In the genomic region with DNA sequence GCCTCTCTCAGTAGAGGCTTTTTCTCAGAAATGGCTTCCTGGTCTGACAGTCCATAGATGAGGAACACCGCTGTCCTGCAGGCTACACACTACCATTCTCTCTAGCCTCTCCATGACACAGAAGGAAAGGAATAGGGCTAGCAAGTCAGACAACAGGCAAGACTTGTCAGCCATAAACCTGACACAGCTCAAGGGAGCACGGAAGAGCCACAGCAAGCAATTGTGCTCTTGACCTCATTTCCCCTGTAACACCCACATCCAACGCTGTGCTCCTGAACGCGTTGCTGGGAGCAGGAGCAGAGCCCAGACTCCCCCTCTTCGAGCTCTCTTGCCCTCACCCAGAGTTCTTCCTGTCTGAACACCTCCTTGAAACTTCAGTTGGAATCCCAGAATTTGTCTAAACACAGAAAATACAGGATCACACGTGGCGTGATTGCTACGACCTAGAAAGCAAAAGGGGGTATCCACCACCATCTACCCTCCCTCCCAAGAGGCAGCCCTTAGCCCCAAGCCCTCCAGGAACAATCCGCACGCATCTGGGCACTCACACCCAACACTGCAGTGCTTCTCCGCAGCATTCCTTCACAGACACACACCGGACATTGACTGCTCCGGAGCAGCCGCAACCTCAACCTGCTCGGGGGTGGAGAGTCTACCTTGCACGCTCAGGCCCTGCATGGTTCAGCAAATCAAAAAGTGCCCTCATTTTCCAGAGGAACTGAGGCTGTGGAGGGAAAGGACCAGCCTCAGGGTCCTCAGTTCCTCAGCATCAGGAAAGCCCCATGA, we compare ENCODE assay signal across 13 mouse cellular contexts. TPM values are rescaled to one million over a fixed set of nuclear protein-coding genes. Genes with fewer than 3 reads are reported as not detected.
A peak's percentile ranks its signal among the peaks of the same experiment; 100 is the strongest.
DNase-seq lines count a peak whose midpoint lies in the region; ATAC-seq lines count a peak whose summit lies in the region.
"Had no signal": no experiment of that assay in that cellular context is flagged by ENCODE, and none has a peak within 500 bp of the region (broad histone marks: within the 10 kb centered on the region; RNA-seq: fewer than 3 reads in every experiment).

No protein-coding gene starts in this region.

- 23% methylated on average over 17 of the region's 17 CpGs for WGBS in forebrain, embryonic 14.5 days
- 15% methylated on average over 17 of the region's 17 CpGs for WGBS in neural tube, embryonic 15.5 days

- peak overlapping the region; percentile 97 for H3K27ac ChIP-seq in forebrain, embryonic 14.5 days (ENCODE audit: low read depth, low read length)
- peak overlapping the region; percentile 98 for H3K27ac ChIP-seq in neural tube, embryonic 15.5 days (replicated peaks)
- H3K27ac ChIP-seq: embryonic facial prominence, embryonic 10.5 days; heart, embryonic 15.5 days; limb, embryonic 12.5 days; lung, embryonic 15.5 days had no signal

- H3K9me3 ChIP-seq in forebrain, embryonic 14.5 days (replicated peaks; ENCODE audit: control insufficient read depth, low read length), result no peaks in the 10 kb centered on the region
- H3K9me3 ChIP-seq in neural tube, embryonic 15.5 days (replicated peaks), result no peaks in the 10 kb centered on the region
- H3K9me3 ChIP-seq: embryonic facial prominence, embryonic 10.5 days; heart, embryonic 15.5 days; limb, embryonic 12.5 days; lung, embryonic 15.5 days had no signal

- DNase-seq in layer of hippocampus, postnatal 10 days (ENCODE audit: low spot score in 2 of 2), result peak; percentile 46 to 51
- no peak for DNase-seq in layer of hippocampus, adult 8-10 months (ENCODE audit: low spot score in 2 of 2)
- DNase-seq in forebrain, embryonic 14.5 days (ENCODE audit: low spot score), result peak; percentile 41
- peak; percentile 71 for DNase-seq in kidney, postnatal 10 days
- no peak for DNase-seq in urinary bladder, postnatal 4 days (ENCODE audit: low spot score in 2 of 2)
- DNase-seq in gastrocnemius, postnatal 4 days (ENCODE audit: low spot score in 2 of 2), result no peak

- H3K9ac ChIP-seq in forebrain, embryonic 14.5 days (ENCODE audit: low read length), result peak overlapping the region; percentile 55
- no peak overlapping the region for H3K9ac ChIP-seq in neural tube, embryonic 15.5 days (replicated peaks)
- H3K9ac ChIP-seq: heart, embryonic 15.5 days; limb, embryonic 12.5 days; lung, embryonic 15.5 days had no signal

- H3K36me3 ChIP-seq in forebrain, embryonic 14.5 days (ENCODE audit: control insufficient read depth, insufficient read depth, low read length), result peaks cover 52% of the 10 kb centered on the region
- peaks cover 29% of the 10 kb centered on the region for H3K36me3 ChIP-seq in neural tube, embryonic 15.5 days
- H3K36me3 ChIP-seq: embryonic facial prominence, embryonic 10.5 days; heart, embryonic 15.5 days; limb, embryonic 12.5 days; lung, embryonic 15.5 days had no signal

- H3K4me3 ChIP-seq in forebrain, embryonic 14.5 days (ENCODE audit: low read depth, low read length), result no peak overlapping the region
- no peak overlapping the region for H3K4me3 ChIP-seq in neural tube, embryonic 15.5 days (replicated peaks)
- H3K4me3 ChIP-seq: embryonic facial prominence, embryonic 10.5 days; heart, embryonic 15.5 days; limb, embryonic 12.5 days; lung, embryonic 15.5 days had no signal

- peaks cover 80% of the 10 kb centered on the region for H3K4me1 ChIP-seq in forebrain, embryonic 14.5 days (ENCODE audit: control insufficient read depth, insufficient read depth, low read length)
- H3K4me1 ChIP-seq in neural tube, embryonic 15.5 days, result peaks cover 71% of the 10 kb centered on the region
- H3K4me1 ChIP-seq: lung, embryonic 15.5 days had no signal

- ATAC-seq in forebrain, embryonic 14.5 days, result no peak
- peak; percentile 2; the same call in 1 of the 2 replicates for ATAC-seq in neural tube, embryonic 15.5 days (ENCODE audit: low FRiP score)

- H3K27me3 ChIP-seq in forebrain, embryonic 14.5 days (replicated peaks; ENCODE audit: control insufficient read depth, insufficient read depth, low read length), result no peaks in the 10 kb centered on the region
- no peaks in the 10 kb centered on the region for H3K27me3 ChIP-seq in neural tube, embryonic 15.5 days (replicated peaks)

- H3K4me2 ChIP-seq in forebrain, embryonic 14.5 days (ENCODE audit: low read length), result no peak overlapping the region
- no peak overlapping the region for H3K4me2 ChIP-seq in neural tube, embryonic 15.5 days
- H3K4me2 ChIP-seq: heart, embryonic 15.5 days; limb, embryonic 12.5 days; lung, embryonic 15.5 days had no signal

RNA-seq across cellular contexts. Expression of a gene that starts 24.1 kb away (rescaled TPM):
- total RNA-seq in layer of hippocampus, postnatal 10 days (2021), result under 1 TPM in 1 of 2 experiments, not detected in 1; 0.25 TPM
- total RNA-seq in layer of hippocampus, adult 8-10 months (2022), result not detected
- 0.25 TPM in 1 of 2 replicates, not detected in the other for polyA plus RNA-seq in forebrain, embryonic 14.5 days (2014; fragmentation: Nextera tagmentation; extraction: Ambion mirVana)
- polyA plus RNA-seq in neural tube, embryonic 15.5 days (2015; fragmentation: Nextera tagmentation; extraction: Ambion mirVana), result 0.78 and 0.83 TPM in 2 replicates
- under 1 TPM in 1 of 2 experiments, not detected in 1; 0.16 TPM for total RNA-seq in gastrocnemius, postnatal 4 days (2021)
- total RNA-seq: monocyte, adult 5-6 weeks had no signal

RNA-seq across cellular contexts. Expression of a gene that starts 56.6 kb away (rescaled TPM):
- under 1 TPM; 0.78 to 0.83 TPM for total RNA-seq in layer of hippocampus, postnatal 10 days (2021)
- total RNA-seq in layer of hippocampus, adult 8-10 months (2022), result under 1 TPM in 2 of 4 experiments, not detected in 2; 0.45 to 0.54 TPM
- 0.18 and 0.22 TPM in 2 replicates for polyA plus RNA-seq in forebrain, embryonic 14.5 days (2014; fragmentation: Nextera tagmentation; extraction: Ambion mirVana)
- 0.26 TPM in 1 of 2 replicates, not detected in the other for polyA plus RNA-seq in neural tube, embryonic 15.5 days (2015; fragmentation: Nextera tagmentation; extraction: Ambion mirVana)
- under 1 TPM; 0.26 to 0.59 TPM for total RNA-seq in gastrocnemius, postnatal 4 days (2021)
- total RNA-seq: monocyte, adult 5-6 weeks had no signal
- polyA plus RNA-seq: embryonic facial prominence, embryonic 10.5 days; heart, embryonic 15.5 days; large intestine, adult 2 months had no signal

Comparison
In these comparisons a context has a peak if more than half of its experiments do, and no peak if none do; other contexts are left out.
1. DNase-seq: peak in layer of hippocampus, postnatal 10 days (2 of 2), forebrain, embryonic 14.5 days (single experiment) and kidney, postnatal 10 days (single experiment); none in layer of hippocampus, adult 8-10 months (0 of 2), urinary bladder, postnatal 4 days (0 of 2) and gastrocnemius, postnatal 4 days (0 of 2).